Comparison of ENCODE assay signal across 20 mouse cellular contexts in genomic region chr17:24593992-24594890, GRCm38 (mm10). TPM values are rescaled to one million over a fixed set of nuclear protein-coding genes. Genes with fewer than 3 reads are reported as not detected.
A peak's percentile ranks its signal among the peaks of the same experiment; 100 is the strongest.
DNase-seq lines count a peak whose midpoint lies in the region; ATAC-seq and TF ChIP-seq lines count a peak whose summit lies in the region.
"Had no signal": no experiment of that assay in that cellular context is flagged by ENCODE, and none has a peak within 500 bp of the region (broad histone marks: within the 10 kb centered on the region; RNA-seq: fewer than 3 reads in every experiment).

No protein-coding gene starts in this region.

- H3K9me3 ChIP-seq in hindbrain, embryonic 11.5 days (ENCODE audit: control insufficient read depth, low read length): no peaks in the 10 kb centered on the region
- H3K9me3 ChIP-seq in hindbrain, embryonic 14.5 days (ENCODE audit: control insufficient read depth, low read length): no peaks in the 10 kb centered on the region
- no peaks in the 10 kb centered on the region for H3K9me3 ChIP-seq in E14TG2a.4 (ENCODE audit: low read length)
- H3K9me3 ChIP-seq: heart, embryonic 10.5 days had no signal

- 93% methylated on average over 26 of the region's 26 CpGs for WGBS in hindbrain, embryonic 11.5 days
- WGBS in hindbrain, embryonic 14.5 days: 96% methylated on average over 26 of the region's 26 CpGs

- no peak for TF ChIP-seq CTCF in E14TG2a.4 (conservative IDR thresholded peaks at IDR 0.05; ENCODE audit: low read length)

- H3K4me1 ChIP-seq in hindbrain, embryonic 11.5 days (replicated peaks; ENCODE audit: control insufficient read depth, insufficient read depth, low read length): no peaks in the 10 kb centered on the region
- no peaks in the 10 kb centered on the region for H3K4me1 ChIP-seq in hindbrain, embryonic 14.5 days (replicated peaks; ENCODE audit: control insufficient read depth, insufficient read depth, low read length)
- peaks cover 44% of the 10 kb centered on the region for H3K4me1 ChIP-seq in E14TG2a.4 (replicated peaks; ENCODE audit: low read depth, low read length)

- no peak overlapping the region for H3K27ac ChIP-seq in hindbrain, embryonic 11.5 days (ENCODE audit: low read depth, low read length)
- H3K27ac ChIP-seq in hindbrain, embryonic 14.5 days: no peak overlapping the region
- H3K27ac ChIP-seq: heart, embryonic 10.5 days had no signal

- H3K9ac ChIP-seq in hindbrain, embryonic 11.5 days (ENCODE audit: low read depth, low read length): no peak overlapping the region
- H3K9ac ChIP-seq in hindbrain, embryonic 14.5 days: no peak overlapping the region

- H3K36me3 ChIP-seq in hindbrain, embryonic 11.5 days (ENCODE audit: control insufficient read depth, insufficient read depth, low read length): peaks cover 17% of the 10 kb centered on the region
- H3K36me3 ChIP-seq in hindbrain, embryonic 14.5 days (replicated peaks; ENCODE audit: control insufficient read depth, insufficient read depth): peaks cover 98% of the 10 kb centered on the region
- peaks cover 96% of the 10 kb centered on the region for H3K36me3 ChIP-seq in E14TG2a.4 (ENCODE audit: insufficient read depth, low read length)

- no peak overlapping the region for H3K4me3 ChIP-seq in hindbrain, embryonic 11.5 days (ENCODE audit: low read depth, low read length)
- H3K4me3 ChIP-seq in hindbrain, embryonic 14.5 days (replicated peaks; ENCODE audit: low read length): no peak overlapping the region
- peak overlapping the region; percentile 41 for H3K4me3 ChIP-seq in E14TG2a.4 (replicated peaks; ENCODE audit: low read length)
- H3K4me3 ChIP-seq: heart, embryonic 10.5 days had no signal

- H3K4me2 ChIP-seq in hindbrain, embryonic 11.5 days (replicated peaks; ENCODE audit: low read depth, low read length): no peak overlapping the region
- no peak overlapping the region for H3K4me2 ChIP-seq in hindbrain, embryonic 14.5 days (replicated peaks)
- H3K4me2 ChIP-seq: midbrain, embryonic 11.5 days had no signal

- no peaks in the 10 kb centered on the region for H3K27me3 ChIP-seq in hindbrain, embryonic 11.5 days (ENCODE audit: control insufficient read depth, insufficient read depth, low read length)
- H3K27me3 ChIP-seq in hindbrain, embryonic 14.5 days (ENCODE audit: control insufficient read depth, insufficient read depth, low read length): no peaks in the 10 kb centered on the region
- H3K27me3 ChIP-seq in E14TG2a.4 (ENCODE audit: insufficient read depth, low read length): no peaks in the 10 kb centered on the region

- no peak for ATAC-seq in cerebellum, adult (ENCODE audit: insufficient number of reproducible peaks, low FRiP score, low TSS enrichment)
- peak; percentile 14; the same call in 1 of the 2 replicates for ATAC-seq in hindbrain, embryonic 11.5 days (ENCODE audit: low FRiP score)
- ATAC-seq in hindbrain, embryonic 14.5 days (ENCODE audit: low FRiP score): no peak
- ATAC-seq: CD4-positive, CD25-positive, alpha-beta regulatory T cell, adult 4 months had no signal

- DNase-seq in cerebellum, adult 11 months: peak; percentile 43
- no peak for DNase-seq in hindbrain, embryonic 11.5 days (ENCODE audit: low spot score)
- no peak for DNase-seq in hindbrain, embryonic 14.5 days (ENCODE audit: low spot score)
- peak; percentile 28 to 52 for DNase-seq in cerebellum, postnatal 14 days
- DNase-seq in lung, postnatal 14 days: no peak
- no peak for DNase-seq in heart, adult 8-10 months (ENCODE audit: low spot score)
- DNase-seq: adrenal gland, adult 8-10 months; gastrocnemius, postnatal 14 days; kidney, adult 18-20 months; kidney, postnatal 25 days; lung, adult 18-20 months; lung, postnatal 36 days; retina, postnatal 1 day; right cerebral cortex, postnatal 4 days; thymus, adult 18-20 months had no signal

RNA-seq across cellular contexts. Expression of gene Tsc2, which starts 38.2 kb away (rescaled TPM):
- 46.5 and 53.6 TPM in 2 replicates for polyA plus RNA-seq in hindbrain, embryonic 11.5 days (2014; fragmentation: Nextera tagmentation; extraction: Ambion mirVana)
- polyA plus RNA-seq in hindbrain, embryonic 14.5 days (2014; fragmentation: Nextera tagmentation; extraction: Ambion mirVana): 74.7 and 76.7 TPM in 2 replicates
- 100 to 1,000 TPM; 123 to 135 (median 133) TPM for total RNA-seq in heart, adult 8-10 months (2022)

RNA-seq across cellular contexts. Expression of gene Nthl1, which starts 38.2 kb away (rescaled TPM):
- 12.0 and 16.2 TPM in 2 replicates for polyA plus RNA-seq in hindbrain, embryonic 11.5 days (2014; fragmentation: Nextera tagmentation; extraction: Ambion mirVana)
- polyA plus RNA-seq in hindbrain, embryonic 14.5 days (2014; fragmentation: Nextera tagmentation; extraction: Ambion mirVana): 7.8 and 8.2 TPM in 2 replicates
- total RNA-seq in heart, adult 8-10 months (2022): 1 to 10 TPM; 2.6 to 3.5 (median 2.8) TPM

RNA-seq across cellular contexts. Expression of gene Pkd1, which starts 44.6 kb away (rescaled TPM):
- 16.0 and 22.2 TPM in 2 replicates for polyA plus RNA-seq in hindbrain, embryonic 11.5 days (2014; fragmentation: Nextera tagmentation; extraction: Ambion mirVana)
- polyA plus RNA-seq in hindbrain, embryonic 14.5 days (2014; fragmentation: Nextera tagmentation; extraction: Ambion mirVana): 28.4 and 30.4 TPM in 2 replicates
- 10 to 100 TPM; 27.8 to 43.0 (median 34.9) TPM for total RNA-seq in heart, adult 8-10 months (2022)

RNA-seq across cellular contexts. Expression of gene Slc9a3r2, which starts 55.9 kb away (rescaled TPM):
- polyA plus RNA-seq in hindbrain, embryonic 11.5 days (2014; fragmentation: Nextera tagmentation; extraction: Ambion mirVana): 36.0 and 36.3 TPM in 2 replicates
- polyA plus RNA-seq in hindbrain, embryonic 14.5 days (2014; fragmentation: Nextera tagmentation; extraction: Ambion mirVana): 53.5 and 56.9 TPM in 2 replicates
- total RNA-seq in heart, adult 8-10 months (2022): 100 to 1,000 TPM in 2 of 4 experiments, 10 to 100 TPM in 2; 87.7 to 110 (median 101) TPM
- polyA plus RNA-seq: CD4-positive, CD25-positive, alpha-beta regulatory T cell, adult 4 months had no signal

Comparison
In these comparisons a context has a peak if more than half of its experiments do, and no peak if none do; other contexts are left out.
1. DNase-seq: peak in cerebellum, adult 11 months (single experiment) and cerebellum, postnatal 14 days (2 of 2); none in hindbrain, embryonic 11.5 days (single experiment), hindbrain, embryonic 14.5 days (single experiment), lung, postnatal 14 days (single experiment) and heart, adult 8-10 months (single experiment).